Mouse (Mus musculus) thymus, adult 2 months (tissue): ENCODE measurements around the gene A830031A19Rik. TPM values are rescaled to one million over a fixed set of nuclear protein-coding genes. Genes with fewer than 3 reads are reported as not detected.

Experiments used
- DNase-seq: peaks from one replicate; pipeline ENCODE4 v3.0.0; 2021
- H3K27ac ChIP-seq: fragments of 200-500 bp; 2 replicates; pipeline ENCODE4 v1.5.1; 2012; ENCODE audit warnings: low read length, control low read depth; ENCODE audit not compliant: control insufficient read depth, insufficient read depth
- H3K27me3 ChIP-seq: fragments of 200-500 bp; 2 replicates; pipeline ENCODE4 v1.6.1; 2012; ENCODE audit warnings: mild to moderate bottlenecking, low read length, moderate library complexity, mixed read lengths; ENCODE audit not compliant: control insufficient read depth, insufficient read depth
- H3K36me3 ChIP-seq: fragments of 200-500 bp; 2 replicates; pipeline ENCODE4 v1.6.1; 2012; ENCODE audit warnings: mild to moderate bottlenecking, low read length, moderate library complexity; ENCODE audit not compliant: control insufficient read depth, insufficient read depth
- H3K4me1 ChIP-seq: fragments of 200-500 bp; replicated peaks from 2 replicates; pipeline ENCODE4 v1.6.1; 2012; ENCODE audit warnings: low read length; ENCODE audit not compliant: control insufficient read depth, insufficient read depth
- H3K4me3 ChIP-seq: fragments of 200-500 bp; 2 replicates; pipeline ENCODE4 v1.5.1; 2012; ENCODE audit warnings: mild to moderate bottlenecking, low read length, control low read depth, moderate library complexity; ENCODE audit not compliant: control insufficient read depth, insufficient read depth
- CTCF ChIP-seq: fragments of 200-500 bp; IDR thresholded peaks from 2 replicates; pipeline ENCODE4 v1.5.1; 2012; ENCODE audit warnings: mild to moderate bottlenecking, control low read depth, low read length, moderate library complexity, borderline replicate concordance; ENCODE audit not compliant: control insufficient read depth, poor library complexity, insufficient read depth; ENCODE audit errors: extremely low read depth
- POLR2A ChIP-seq: fragments of 200-500 bp; IDR thresholded peaks from 2 replicates; pipeline ENCODE4 v1.6.1; 2012; ENCODE audit warnings: mild to moderate bottlenecking, low read length, control low read depth, moderate library complexity; ENCODE audit not compliant: control insufficient read depth, poor library complexity, insufficient read depth; ENCODE audit errors: extremely low read depth
- WGBS: fragments of 180-500 bp; shearing (Covaris S2); methylation state at CpG from one replicate; pipeline ENCODE4 v1.1.7; 2018; 5-methylcytosine and 5-hydroxymethylcytosine counted together
- polyA plus RNA-seq: library from polyadenylated mRNA; depleted of rRNA; stranded (reverse); fragments of >200 nt; gene quantifications from 2 replicates; pipeline ENCODE4 v1.2.3, GENCODE M21; 2012

The A830031A19Rik gene
- polyA plus RNA-seq, 1 experiment = not detected

GRCm38 (mm10) chr11:24091393-24092080, 16.7 kb upstream of the A830031A19Rik start:
- H3K36me3 ChIP-seq = no peaks in the 10 kb centered on the region
- no peak for TF ChIP-seq CTCF
- no peak for TF ChIP-seq POLR2A
- H3K27me3 ChIP-seq = no peaks in the 10 kb centered on the region
- WGBS = 91% methylated on average over 15 of the region's 15 CpGs
- no peak for DNase-seq
- H3K4me1 ChIP-seq = no peaks in the 10 kb centered on the region
- no peak overlapping the region for H3K27ac ChIP-seq
- H3K4me3 ChIP-seq = no peak overlapping the region

- 85% methylated on average over 4 of the region's 4 CpGs for WGBS
- Histone ChIP-seq H3K4me1 (no peaks in the 10 kb centered on the region), H3K4me3 (no peak overlapping the region), H3K36me3 (no peaks in the 10 kb centered on the region), H3K27ac (no peak overlapping the region), H3K27me3 (no peaks in the 10 kb centered on the region)
- no peak for TF ChIP-seq POLR2A
- TF ChIP-seq CTCF = no peak
- DNase-seq = no peak
Measured at GRCm38 (mm10) chr11:24090443-24090842, 15.6 kb upstream of the A830031A19Rik start.

- TF ChIP-seq CTCF (no peak), POLR2A (no peak)
- 69% methylated on average over 4 of the region's 4 CpGs for WGBS
- DNase-seq = no peak
Measured at GRCm38 (mm10) chr11:24087069-24087468, 12.2 kb upstream of the A830031A19Rik start.

GRCm38 (mm10) chr11:24085986-24086385, 11.1 kb upstream of the A830031A19Rik start:
- no peak overlapping the region for H3K4me3 ChIP-seq
- no peak overlapping the region for H3K27ac ChIP-seq
- peaks cover 7% of the 10 kb centered on the region; the same call in 1 of the 2 replicates for H3K27me3 ChIP-seq
- H3K36me3 ChIP-seq = no peaks in the 10 kb centered on the region
- H3K4me1 ChIP-seq = peaks cover 9% of the 10 kb centered on the region
- no peak for TF ChIP-seq CTCF
- TF ChIP-seq POLR2A = no peak
- DNase-seq = no peak
- WGBS = 41% methylated on average over 6 of the region's 6 CpGs

More at GRCm38 (mm10) chr11:24087069-24087468, 12.2 kb upstream of the A830031A19Rik start:
- Histone ChIP-seq H3K4me3 (no peak overlapping the region), H3K36me3 (no peaks in the 10 kb centered on the region), H3K27me3 (no peaks in the 10 kb centered on the region), H3K4me1 (no peaks in the 10 kb centered on the region), H3K27ac (no peak overlapping the region)

- 87% methylated on average over 4 of the region's 4 CpGs for WGBS
- H3K4me3 ChIP-seq = no peak overlapping the region
Measured at GRCm38 (mm10) chr11:24084590-24084989, 9.7 kb upstream of the A830031A19Rik start.

GRCm38 (mm10) chr11:24084077-24084476, 9.2 kb upstream of the A830031A19Rik start:
- H3K27me3 ChIP-seq = peaks cover 14% of the 10 kb centered on the region; the same call in 1 of the 2 replicates
- TF ChIP-seq POLR2A (no peak), CTCF (no peak)
- no peaks in the 10 kb centered on the region for H3K36me3 ChIP-seq
- no peak overlapping the region for H3K27ac ChIP-seq
- peaks cover 21% of the 10 kb centered on the region for H3K4me1 ChIP-seq
- WGBS = 52% methylated on average over 3 of the region's 3 CpGs
- no peak overlapping the region for H3K4me3 ChIP-seq
- no peak for DNase-seq

More at GRCm38 (mm10) chr11:24084590-24084989, 9.7 kb upstream of the A830031A19Rik start:
- Histone ChIP-seq H3K27ac (no peak overlapping the region), H3K36me3 (no peaks in the 10 kb centered on the region), H3K4me1 (peaks cover 18% of the 10 kb centered on the region), H3K27me3 (peaks cover 12% of the 10 kb centered on the region; the same call in 1 of the 2 replicates)
- TF ChIP-seq CTCF (no peak), POLR2A (no peak)
- no peak for DNase-seq
